ENCODE assay signal across 8 mouse cellular contexts in genomic region chr13:51328131-51328970, GRCm38 (mm10).
A peak's percentile ranks its signal among the peaks of the same experiment; 100 is the strongest.
DNase-seq lines count a peak whose midpoint lies in the region; ATAC-seq lines count a peak whose summit lies in the region.

No protein-coding gene starts in this region.

- H3K36me3 ChIP-seq in intestine, embryonic 15.5 days, result no peaks in the 10 kb centered on the region
- H3K36me3 ChIP-seq in liver, embryonic 16.5 days (ENCODE audit: control insufficient read depth, insufficient read depth), result no peaks in the 10 kb centered on the region

- WGBS in intestine, embryonic 15.5 days, result 33% methylated on average over 15 of the region's 15 CpGs
- WGBS in liver, embryonic 16.5 days (ENCODE audit: insufficient replicate concordance), result 48% methylated on average over 15 of the region's 15 CpGs

- ATAC-seq in intestine, embryonic 15.5 days, result peak; percentile 76
- 0 out of 2 replicates have a peak, but pooled peaks have one; percentile 16 for ATAC-seq in liver, embryonic 16.5 days (ENCODE audit: low read depth)
- no peak for ATAC-seq in megakaryocyte-erythroid progenitor cell, adult 5-6 weeks (replicated peaks; ENCODE audit: low FRiP score, low TSS enrichment, poor library complexity, severe bottlenecking)

- H3K4me3 ChIP-seq in intestine, embryonic 15.5 days (replicated peaks), result no peak overlapping the region
- no peak overlapping the region for H3K4me3 ChIP-seq in liver, embryonic 16.5 days (ENCODE audit: low read depth, low read length)

- DNase-seq in adrenal gland, postnatal 14 days, result peak; percentile 38
- no peak for DNase-seq in adrenal gland, postnatal 25 days
- DNase-seq in urinary bladder, postnatal 25 days (ENCODE audit: low spot score), result peak; percentile 17
- no peak for DNase-seq in urinary bladder, postnatal 10 days (ENCODE audit: low spot score)
- DNase-seq in spleen, adult 18-20 months, result no peak

- H3K9ac ChIP-seq in intestine, embryonic 15.5 days, result no peak overlapping the region
- H3K9ac ChIP-seq in liver, embryonic 16.5 days (ENCODE audit: low read depth, low read length), result no peak overlapping the region

- no peak overlapping the region for H3K27ac ChIP-seq in intestine, embryonic 15.5 days
- H3K27ac ChIP-seq in liver, embryonic 16.5 days (ENCODE audit: low read length), result no peak overlapping the region

- H3K4me2 ChIP-seq in intestine, embryonic 15.5 days (replicated peaks), result no peak overlapping the region; the same call in 1 of the 2 replicates
- H3K4me2 ChIP-seq in liver, embryonic 16.5 days (ENCODE audit: low read depth, low read length), result no peak overlapping the region

- no peaks in the 10 kb centered on the region for H3K27me3 ChIP-seq in intestine, embryonic 15.5 days (replicated peaks)
- H3K27me3 ChIP-seq in liver, embryonic 16.5 days (ENCODE audit: control insufficient read depth, insufficient read depth, low read depth, low read length), result no peaks in the 10 kb centered on the region

- no peaks in the 10 kb centered on the region for H3K9me3 ChIP-seq in intestine, embryonic 15.5 days
- no peaks in the 10 kb centered on the region for H3K9me3 ChIP-seq in liver, embryonic 16.5 days (replicated peaks; ENCODE audit: control insufficient read depth, low read length)

- peaks cover 10% of the 10 kb centered on the region for H3K4me1 ChIP-seq in intestine, embryonic 15.5 days (replicated peaks)
- H3K4me1 ChIP-seq in liver, embryonic 16.5 days (ENCODE audit: control insufficient read depth, low read depth, low read length), result no peaks in the 10 kb centered on the region

Comparison
In these comparisons a context has a peak if more than half of its experiments do, and no peak if none do; other contexts are left out.
1. DNase-seq: peak in adrenal gland, postnatal 14 days (single experiment) and urinary bladder, postnatal 25 days (single experiment); none in adrenal gland, postnatal 25 days (single experiment), urinary bladder, postnatal 10 days (single experiment) and spleen, adult 18-20 months (0 of 2).